Mouse (Mus musculus): ENCODE data around the gene Ubash3a.

- TF ChIP-seq POLR2A (IDR thresholded peaks at IDR 0.05; ENCODE audit: insufficient read depth, low read depth, low read length), result no peak
- no peak for TF ChIP-seq CTCF (IDR thresholded peaks at IDR 0.05; ENCODE audit: insufficient read depth, low read depth, low read length)
These were observed 86.9 kb downstream of the Ubash3a start for GRCm38 (mm10) chr17:31294363-31295214.

Data from olfactory bulb, adult 2 months (tissue).